Mouse (Mus musculus): Measurements from ENCODE around the gene Cdkn2c. TPM values are rescaled to one million over a fixed set of nuclear protein-coding genes. Genes with fewer than 3 reads are reported as not detected.
"Not testable (repeated sequence)": the region's sequence is repeated elsewhere in the genome, so short reads cannot be mapped to it uniquely, and the experiment has no call there.

The Cdkn2c gene
- 4.8 and 5.1 TPM in 2 replicates for polyA plus RNA-seq (2015; fragmentation: Nextera tagmentation; extraction: Ambion mirVana)

GRCm38 (mm10) chr4:109666461-109667269 lies at the start of gene Cdkn2c:
Gene Cdkn2c, minus strand, starts transcription at chr4:109667189.
- ATAC-seq (replicated peaks; ENCODE audit: low FRiP score), result peak; percentile 96
- H3K9ac ChIP-seq, result peak within 1 kb of the TSS; percentile 91
- peaks cover 24% of the 10 kb centered on the region for H3K27me3 ChIP-seq
- H3K4me3 ChIP-seq (replicated peaks), result peak within 1 kb of the TSS; percentile 74
- peaks cover 23% of the 10 kb centered on the region for H3K4me1 ChIP-seq
- H3K9me3 ChIP-seq (replicated peaks), result no peaks in the 10 kb centered on the region
- H3K36me3 ChIP-seq, result no peaks in the 10 kb centered on the region
- WGBS, result under 1% methylated on average over 64 of the region's 64 CpGs
- peak within 1 kb of the TSS; percentile 94 for H3K27ac ChIP-seq
- H3K4me2 ChIP-seq, result peak within 1 kb of the TSS; percentile 97

- no peaks in the 10 kb centered on the region for H3K27me3 ChIP-seq
- ATAC-seq (replicated peaks; ENCODE audit: low FRiP score), result no peak
- no peak overlapping the region for H3K4me2 ChIP-seq
- H3K9ac ChIP-seq, result no peak overlapping the region
- H3K36me3 ChIP-seq, result no peaks in the 10 kb centered on the region
- H3K9me3 ChIP-seq (replicated peaks), result no peaks in the 10 kb centered on the region
- no peak overlapping the region for H3K4me3 ChIP-seq (replicated peaks)
- H3K4me1 ChIP-seq, result no peaks in the 10 kb centered on the region
- H3K27ac ChIP-seq, result no peak overlapping the region
- 94% methylated on average over 2 of the region's 2 CpGs for WGBS
Measured at GRCm38 (mm10) chr4:109705349-109705748, 38.4 kb upstream of the Cdkn2c start.

GRCm38 (mm10) chr4:109703568-109703967 lies 36.6 kb upstream of the Cdkn2c start:
- no peak overlapping the region for H3K4me2 ChIP-seq
- H3K36me3 ChIP-seq, result no peaks in the 10 kb centered on the region
- no peaks in the 10 kb centered on the region for H3K27me3 ChIP-seq
- no peak for ATAC-seq (replicated peaks; ENCODE audit: low FRiP score)
- H3K4me3 ChIP-seq (replicated peaks), result no peak overlapping the region
- no peaks in the 10 kb centered on the region for H3K9me3 ChIP-seq (replicated peaks)
- H3K9ac ChIP-seq, result no peak overlapping the region
- H3K27ac ChIP-seq, result no peak overlapping the region
- no peaks in the 10 kb centered on the region for H3K4me1 ChIP-seq

GRCm38 (mm10) chr4:109700727-109701126 lies 33.7 kb upstream of the Cdkn2c start:
- H3K4me3 ChIP-seq (replicated peaks); H3K36me3 ChIP-seq; H3K4me2 ChIP-seq; H3K27ac ChIP-seq; H3K4me1 ChIP-seq; H3K9me3 ChIP-seq (replicated peaks); H3K27me3 ChIP-seq; ATAC-seq (replicated peaks; ENCODE audit: low FRiP score); H3K9ac ChIP-seq: not testable (repeated sequence)
- 94% methylated on average over 3 of the region's 3 CpGs for WGBS

- no peak for ATAC-seq (replicated peaks; ENCODE audit: low FRiP score)
- peaks cover 10% of the 10 kb centered on the region; the same call in 1 of the 2 replicates for H3K36me3 ChIP-seq
- H3K4me2 ChIP-seq, result no peak overlapping the region
- H3K4me1 ChIP-seq, result no peaks in the 10 kb centered on the region
- peaks cover 11% of the 10 kb centered on the region for H3K9me3 ChIP-seq (replicated peaks)
- H3K4me3 ChIP-seq (replicated peaks), result no peak overlapping the region
- no peak overlapping the region for H3K27ac ChIP-seq
- no peaks in the 10 kb centered on the region for H3K27me3 ChIP-seq
- no peak overlapping the region for H3K9ac ChIP-seq
Measured at GRCm38 (mm10) chr4:109692674-109693073, 25.7 kb upstream of the Cdkn2c start.

- Histone ChIP-seq H3K27me3 (no peaks in the 10 kb centered on the region), H3K4me2 (no peak overlapping the region), H3K9me3 (replicated peaks) (no peaks in the 10 kb centered on the region), H3K4me3 (replicated peaks) (no peak overlapping the region), H3K9ac (no peak overlapping the region), H3K36me3 (peaks cover 8% of the 10 kb centered on the region; the same call in 1 of the 2 replicates), H3K4me1 (0 out of 2 replicates have a peak, but pooled peaks cover 2% of the 10 kb centered on the region), H3K27ac (no peak overlapping the region)
- no peak for ATAC-seq (replicated peaks; ENCODE audit: low FRiP score)
- WGBS, result 61% methylated on average over 2 of the region's 2 CpGs
Measured at GRCm38 (mm10) chr4:109683561-109683960, 16.6 kb upstream of the Cdkn2c start.

GRCm38 (mm10) chr4:109677221-109677620 lies 10.2 kb upstream of the Cdkn2c start:
- H3K4me2 ChIP-seq, result peak overlapping the region; percentile 65
- peak overlapping the region; percentile 85 for H3K4me3 ChIP-seq (replicated peaks)
- ATAC-seq (replicated peaks; ENCODE audit: low FRiP score), result no peak
- H3K4me1 ChIP-seq, result peaks cover 12% of the 10 kb centered on the region
- no peaks in the 10 kb centered on the region for H3K27me3 ChIP-seq
- H3K27ac ChIP-seq, result peak overlapping the region; percentile 96
- H3K9ac ChIP-seq, result peak overlapping the region; percentile 71
- 0% methylated on average over 3 of the region's 3 CpGs for WGBS
- no peaks in the 10 kb centered on the region for H3K9me3 ChIP-seq (replicated peaks)
- no peaks in the 10 kb centered on the region for H3K36me3 ChIP-seq

- Histone ChIP-seq H3K9ac (peak within 1 kb of the TSS; percentile 71), H3K9me3 (replicated peaks) (no peaks in the 10 kb centered on the region), H3K4me3 (replicated peaks) (peak within 1 kb of the TSS; percentile 85), H3K4me2 (peak within 1 kb of the TSS; percentile 65), H3K27ac (peak within 1 kb of the TSS; percentile 96), H3K36me3 (no peaks in the 10 kb centered on the region), H3K4me1 (peaks cover 12% of the 10 kb centered on the region), H3K27me3 (no peaks in the 10 kb centered on the region)
- peak; percentile 99 for ATAC-seq (replicated peaks; ENCODE audit: low FRiP score)
- under 1% methylated on average over 91 of the region's 107 CpGs for WGBS
Measured at GRCm38 (mm10) chr4:109676218-109677215, 9.5 kb upstream of the Cdkn2c start, which contains the start of gene Faf1. Gene Faf1, plus strand, starts transcription at chr4:109676588.

GRCm38 (mm10) chr4:109674097-109674496 lies 7.1 kb upstream of the Cdkn2c start:
- no peaks in the 10 kb centered on the region for H3K9me3 ChIP-seq (replicated peaks)
- H3K27ac ChIP-seq, result no peak overlapping the region
- 84% methylated on average over 2 of the region's 2 CpGs for WGBS
- H3K9ac ChIP-seq, result no peak overlapping the region
- H3K4me3 ChIP-seq (replicated peaks), result no peak overlapping the region
- no peak for ATAC-seq (replicated peaks; ENCODE audit: low FRiP score)
- no peaks in the 10 kb centered on the region for H3K36me3 ChIP-seq
- no peak overlapping the region for H3K4me2 ChIP-seq
- peaks cover 10% of the 10 kb centered on the region for H3K4me1 ChIP-seq
- H3K27me3 ChIP-seq, result no peaks in the 10 kb centered on the region

GRCm38 (mm10) chr4:109671941-109672340 lies 5.0 kb upstream of the Cdkn2c start:
- Histone ChIP-seq H3K4me1 (peaks cover 6% of the 10 kb centered on the region; the same call in 1 of the 2 replicates), H3K9me3 (replicated peaks) (no peaks in the 10 kb centered on the region), H3K4me3 (replicated peaks) (no peak overlapping the region), H3K36me3 (no peaks in the 10 kb centered on the region), H3K27me3 (no peaks in the 10 kb centered on the region), H3K9ac (no peak overlapping the region), H3K4me2 (no peak overlapping the region), H3K27ac (no peak overlapping the region)
- WGBS, result 72% methylated on average over 1 of the region's 1 CpGs
- no peak for ATAC-seq (replicated peaks; ENCODE audit: low FRiP score)

GRCm38 (mm10) chr4:109670213-109670612 lies 3.2 kb upstream of the Cdkn2c start:
- H3K4me3 ChIP-seq (replicated peaks), result no peak overlapping the region
- H3K27me3 ChIP-seq, result peaks cover under 1% of the 10 kb centered on the region
- ATAC-seq (replicated peaks; ENCODE audit: low FRiP score), result no peak
- H3K36me3 ChIP-seq, result no peaks in the 10 kb centered on the region
- H3K4me2 ChIP-seq, result no peak overlapping the region
- no peak overlapping the region for H3K27ac ChIP-seq
- H3K9me3 ChIP-seq (replicated peaks), result no peaks in the 10 kb centered on the region
- peaks cover 17% of the 10 kb centered on the region for H3K4me1 ChIP-seq
- no peak overlapping the region for H3K9ac ChIP-seq
- WGBS, result 59% methylated on average over 2 of the region's 2 CpGs

- Histone ChIP-seq H3K27ac (no peak overlapping the region), H3K4me1 (peaks cover 23% of the 10 kb centered on the region), H3K27me3 (peaks cover 18% of the 10 kb centered on the region), H3K4me3 (replicated peaks) (peak overlapping the region; percentile 74), H3K36me3 (no peaks in the 10 kb centered on the region), H3K4me2 (peak overlapping the region; percentile 97), H3K9me3 (replicated peaks) (no peaks in the 10 kb centered on the region), H3K9ac (no peak overlapping the region)
- ATAC-seq (replicated peaks; ENCODE audit: low FRiP score), result no peak
- 64% methylated on average over 2 of the region's 2 CpGs for WGBS
Measured at GRCm38 (mm10) chr4:109667518-109667917, 529 bp upstream of the Cdkn2c start.
